Mouse (Mus musculus) G1E-ER4 (cell line): ENCODE measurements around the gene Abca12. TPM values are rescaled to one million over a fixed set of nuclear protein-coding genes. Genes with fewer than 3 reads are reported as not detected.

Experiments used
- GATA1 ChIP-seq: IDR thresholded peaks from one replicate; pipeline ENCODE4 v1.8.0; 2012; ENCODE audit warnings: low read length, inconsistent platforms
- polyA plus RNA-seq: library from polyadenylated mRNA; stranded (reverse); fragments of >175 nt; gene quantifications from 2 replicates; pipeline ENCODE4 v1.2.3, GENCODE M21; 2012

The Abca12 gene
- polyA plus RNA-seq, 1 experiment, result not detected

GRCm38 (mm10) chr1:71342861-71343554, 71.7 kb downstream of the Abca12 start:
- TF ChIP-seq GATA1, result no peak

GRCm38 (mm10) chr1:71342261-71342594, 72.5 kb downstream of the Abca12 start:
- no peak for TF ChIP-seq GATA1

GRCm38 (mm10) chr1:71341370-71342260, 73.1 kb downstream of the Abca12 start:
- TF ChIP-seq GATA1, result no peak

- TF ChIP-seq GATA1, result no peak
These were observed 76.0 kb downstream of the Abca12 start for GRCm38 (mm10) chr1:71338548-71339340.

- TF ChIP-seq GATA1, result no peak
These were observed 84.4 kb downstream of the Abca12 start for GRCm38 (mm10) chr1:71330349-71330748.

- TF ChIP-seq GATA1, result no peak
These were observed 102.5 kb downstream of the Abca12 start for GRCm38 (mm10) chr1:71312171-71312570.

GRCm38 (mm10) chr1:71310614-71311013, 104.1 kb downstream of the Abca12 start:
- no peak for TF ChIP-seq GATA1

- TF ChIP-seq GATA1, result no peak
These were observed 107.3 kb downstream of the Abca12 start for GRCm38 (mm10) chr1:71307362-71307761.

GRCm38 (mm10) chr1:71306196-71306595, 108.5 kb downstream of the Abca12 start:
- TF ChIP-seq GATA1, result no peak

- TF ChIP-seq GATA1, result no peak
These were observed 110.1 kb downstream of the Abca12 start for GRCm38 (mm10) chr1:71304588-71304987.

- no peak for TF ChIP-seq GATA1
These were observed 117.7 kb downstream of the Abca12 start for GRCm38 (mm10) chr1:71297021-71297420.

GRCm38 (mm10) chr1:71296585-71296984, 118.1 kb downstream of the Abca12 start:
- TF ChIP-seq GATA1, result no peak

GRCm38 (mm10) chr1:71291917-71292316, 122.8 kb downstream of the Abca12 start:
- TF ChIP-seq GATA1, result no peak

- no peak for TF ChIP-seq GATA1
These were observed 125.2 kb downstream of the Abca12 start for GRCm38 (mm10) chr1:71289511-71289910.

GRCm38 (mm10) chr1:71276940-71277339, 137.8 kb downstream of the Abca12 start:
- TF ChIP-seq GATA1, result no peak

- TF ChIP-seq GATA1, result no peak
These were observed 142.2 kb downstream of the Abca12 start for GRCm38 (mm10) chr1:71272550-71272949.
